Mouse (Mus musculus): ENCODE results near the gene Aknad1.

DNA sequence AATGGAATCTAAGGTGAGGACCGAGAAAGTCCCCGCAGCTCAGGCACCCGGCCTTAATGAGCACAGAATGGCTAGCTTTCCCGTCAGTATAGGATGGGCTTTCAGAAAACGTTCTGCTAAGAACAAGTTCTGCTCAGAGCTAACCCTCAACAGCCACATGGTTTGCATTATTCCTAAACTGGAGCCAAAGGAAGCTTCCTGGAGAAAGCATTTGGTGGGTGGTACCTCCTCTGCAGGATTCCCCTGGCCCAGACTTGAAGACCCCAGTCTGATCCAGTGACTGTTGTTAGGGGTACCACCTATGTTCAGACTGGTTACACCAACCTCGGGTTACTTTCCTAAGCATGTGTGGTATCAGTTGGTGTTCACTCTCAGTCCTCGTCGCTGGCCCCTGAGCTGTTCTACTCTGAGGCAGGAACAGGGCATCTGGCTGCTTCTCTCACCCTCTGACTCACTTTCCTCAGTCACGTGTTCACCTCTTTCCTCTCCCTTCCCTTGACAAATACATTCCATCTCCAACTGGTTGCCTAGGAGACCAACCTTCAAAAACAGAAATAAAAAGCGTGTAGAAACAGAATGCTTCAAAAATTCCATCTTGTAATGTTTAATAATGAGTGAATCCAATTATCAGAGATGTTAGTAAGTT is 41.9 kb downstream of the Aknad1 start:
- TF ChIP-seq ZNF384 (IDR thresholded peaks at IDR 0.05; ENCODE audit: low read depth, low read length) (no peak), CHD2 (IDR thresholded peaks at IDR 0.05; ENCODE audit: low read depth, low read length) (no peak)
